Mouse (Mus musculus) embryonic facial prominence, embryonic 10.5 days (tissue): ENCODE measurements around the gene Map3k6. TPM values are rescaled to one million over a fixed set of nuclear protein-coding genes. Genes with fewer than 3 reads are reported as not detected.
A peak's percentile ranks its signal among the peaks of the same experiment; 100 is the strongest.

Source experiments
- DNase-seq: peaks from one replicate; pipeline ENCODE4 v3.0.0-alpha.2; 2017; ENCODE audit warnings: low spot score
- H3K27ac ChIP-seq: fragments of 300-500 bp; sonication (generic); replicated peaks from 2 replicates; pipeline ENCODE4 v1.5.1; 2016; ENCODE audit warnings: mild to moderate bottlenecking
- H3K27me3 ChIP-seq: fragments of 300-500 bp; sonication (generic); replicated peaks from 2 replicates; pipeline ENCODE4 v1.6.1; 2016; ENCODE audit warnings: low read depth, mild to moderate bottlenecking; ENCODE audit not compliant: poor library complexity, severe bottlenecking
- H3K36me3 ChIP-seq: fragments of 300-500 bp; sonication (generic); replicated peaks from 2 replicates; pipeline ENCODE4 v1.6.1; 2016; ENCODE audit warnings: mild to moderate bottlenecking, moderate library complexity
- H3K4me1 ChIP-seq: fragments of 300-500 bp; sonication (generic); 2 replicates; pipeline ENCODE4 v1.6.1; 2016
- H3K4me3 ChIP-seq: fragments of 300-500 bp; sonication (generic); 2 replicates; pipeline ENCODE4 v1.5.1; 2016; ENCODE audit warnings: mild to moderate bottlenecking, moderate library complexity
- H3K9me3 ChIP-seq: fragments of 300-500 bp; sonication (generic); 2 replicates; pipeline ENCODE4 v1.6.1; 2016; ENCODE audit warnings: mild to moderate bottlenecking
- WGBS: fragments of 180-500 bp; shearing (Covaris S2); methylation state at CpG from one replicate; pipeline ENCODE4 v1.1.7; 2016; 5-methylcytosine and 5-hydroxymethylcytosine counted together
- polyA plus RNA-seq: library from polyadenylated mRNA; unstranded; fragments of >200 nt; fragmentation: Nextera tagmentation; extraction: Ambion mirVana; gene quantifications from 2 replicates; pipeline ENCODE4 v1.2.1, GENCODE M21; 2016

Map3k6 gene
- polyA plus RNA-seq, 1 experiment from 2014 or later = 1.7 TPM

- peaks cover 29% of the 10 kb centered on the region for H3K4me1 ChIP-seq
- WGBS = 39% methylated on average over 10 of the region's 10 CpGs
- peaks cover 41% of the 10 kb centered on the region for H3K36me3 ChIP-seq
- peaks cover 6% of the 10 kb centered on the region; the same call in 1 of the 2 replicates for H3K9me3 ChIP-seq
- H3K27me3 ChIP-seq = peaks cover 25% of the 10 kb centered on the region
- H3K4me3 ChIP-seq = 0 out of 2 replicates have a peak overlapping the region, but pooled peaks have one; percentile 13
- no peak for DNase-seq
- peak overlapping the region; percentile 71 for H3K27ac ChIP-seq
Measured at GRCm38 (mm10) chr4:133261641-133262374, 21.2 kb downstream of the Map3k6 start.

- peaks cover 23% of the 10 kb centered on the region for H3K4me1 ChIP-seq
Measured at GRCm38 (mm10) chr4:133262375-133262765, 21.8 kb downstream of the Map3k6 start.

GRCm38 (mm10) chr4:133262882-133263281, 22.3 kb downstream of the Map3k6 start, which contains the start of gene Sytl1:
Gene Sytl1 (minus strand): TSS chr4:133263113.
- Histone ChIP-seq H3K27ac (peak within 1 kb of the TSS; percentile 71), H3K9me3 (peaks cover 6% of the 10 kb centered on the region; the same call in 1 of the 2 replicates), H3K27me3 (peaks cover 14% of the 10 kb centered on the region), H3K36me3 (peaks cover 52% of the 10 kb centered on the region), H3K4me3 (0 out of 2 replicates have a peak within 1 kb of the TSS, but pooled peaks have one; percentile 13), H3K4me1 (peaks cover 18% of the 10 kb centered on the region)
- WGBS = 43% methylated on average over 7 of the region's 7 CpGs
- DNase-seq = no peak

More at GRCm38 (mm10) chr4:133262375-133262765, 21.8 kb downstream of the Map3k6 start:
- Histone ChIP-seq H3K4me3 (no peak overlapping the region), H3K27me3 (peaks cover 20% of the 10 kb centered on the region), H3K9me3 (peaks cover 6% of the 10 kb centered on the region; the same call in 1 of the 2 replicates), H3K36me3 (peaks cover 47% of the 10 kb centered on the region), H3K27ac (peak overlapping the region; percentile 66)
- no peak for DNase-seq
- 66% methylated on average over 7 of the region's 7 CpGs for WGBS

- 90% methylated on average over 5 of the region's 5 CpGs for WGBS
- peaks cover 61% of the 10 kb centered on the region for H3K36me3 ChIP-seq
Measured at GRCm38 (mm10) chr4:133263756-133264155, 23.1 kb downstream of the Map3k6 start.

GRCm38 (mm10) chr4:133264559-133264958, 23.9 kb downstream of the Map3k6 start:
- no peak for DNase-seq
- 98% methylated on average over 2 of the region's 2 CpGs for WGBS
- H3K36me3 ChIP-seq = peaks cover 69% of the 10 kb centered on the region
- H3K27me3 ChIP-seq = no peaks in the 10 kb centered on the region; the same call in 1 of the 2 replicates
- H3K4me3 ChIP-seq = no peak overlapping the region
- peaks cover 14% of the 10 kb centered on the region for H3K4me1 ChIP-seq
- peaks cover 6% of the 10 kb centered on the region; the same call in 1 of the 2 replicates for H3K9me3 ChIP-seq
- no peak overlapping the region for H3K27ac ChIP-seq

More at GRCm38 (mm10) chr4:133263756-133264155, 23.1 kb downstream of the Map3k6 start:
- Histone ChIP-seq H3K4me1 (peaks cover 16% of the 10 kb centered on the region), H3K9me3 (peaks cover 6% of the 10 kb centered on the region; the same call in 1 of the 2 replicates), H3K4me3 (no peak overlapping the region), H3K27me3 (peaks cover 6% of the 10 kb centered on the region), H3K27ac (no peak overlapping the region)
- no peak for DNase-seq

GRCm38 (mm10) chr4:133265297-133265696, 24.7 kb downstream of the Map3k6 start:
- no peak for DNase-seq
- Histone ChIP-seq H3K27ac (no peak overlapping the region), H3K9me3 (peaks cover 6% of the 10 kb centered on the region; the same call in 1 of the 2 replicates), H3K36me3 (peaks cover 76% of the 10 kb centered on the region), H3K27me3 (no peaks in the 10 kb centered on the region), H3K4me3 (no peak overlapping the region), H3K4me1 (peaks cover 14% of the 10 kb centered on the region)
- WGBS = 97% methylated on average over 3 of the region's 3 CpGs

GRCm38 (mm10) chr4:133265759-133266158, 25.1 kb downstream of the Map3k6 start:
- Histone ChIP-seq H3K27ac (no peak overlapping the region), H3K27me3 (no peaks in the 10 kb centered on the region), H3K36me3 (peaks cover 81% of the 10 kb centered on the region), H3K9me3 (peaks cover 6% of the 10 kb centered on the region; the same call in 1 of the 2 replicates), H3K4me3 (no peak overlapping the region), H3K4me1 (peaks cover 14% of the 10 kb centered on the region)
- WGBS = 90% methylated on average over 4 of the region's 4 CpGs
- no peak for DNase-seq

- peaks cover 85% of the 10 kb centered on the region for H3K36me3 ChIP-seq
Measured at GRCm38 (mm10) chr4:133266248-133266880, 25.7 kb downstream of the Map3k6 start.

GRCm38 (mm10) chr4:133268931-133269330, 28.3 kb downstream of the Map3k6 start:
- H3K27me3 ChIP-seq = no peaks in the 10 kb centered on the region
- WGBS = 95% methylated on average over 3 of the region's 3 CpGs
- H3K9me3 ChIP-seq = peaks cover 4% of the 10 kb centered on the region; the same call in 1 of the 2 replicates
- H3K4me1 ChIP-seq = no peaks in the 10 kb centered on the region
- H3K27ac ChIP-seq = no peak overlapping the region
- H3K4me3 ChIP-seq = no peak overlapping the region
- DNase-seq = no peak
- H3K36me3 ChIP-seq = peaks cover 82% of the 10 kb centered on the region

More at GRCm38 (mm10) chr4:133266248-133266880, 25.7 kb downstream of the Map3k6 start:
- Histone ChIP-seq H3K4me3 (no peak overlapping the region), H3K4me1 (peaks cover 14% of the 10 kb centered on the region), H3K27ac (no peak overlapping the region), H3K9me3 (peaks cover 6% of the 10 kb centered on the region; the same call in 1 of the 2 replicates), H3K27me3 (no peaks in the 10 kb centered on the region)
- 90% methylated on average over 12 of the region's 12 CpGs for WGBS
- no peak for DNase-seq

- no peak for DNase-seq
- H3K27me3 ChIP-seq = no peaks in the 10 kb centered on the region
- peaks cover 1% of the 10 kb centered on the region; the same call in 1 of the 2 replicates for H3K9me3 ChIP-seq
- no peak overlapping the region for H3K27ac ChIP-seq
- WGBS = 93% methylated on average over 3 of the region's 3 CpGs
- H3K4me1 ChIP-seq = no peaks in the 10 kb centered on the region
- peaks cover 82% of the 10 kb centered on the region for H3K36me3 ChIP-seq
- no peak overlapping the region for H3K4me3 ChIP-seq
Measured at GRCm38 (mm10) chr4:133269596-133269995, 29.0 kb downstream of the Map3k6 start.

- no peak for DNase-seq
- WGBS = 92% methylated on average over 9 of the region's 9 CpGs
- Histone ChIP-seq H3K9me3 (no peaks in the 10 kb centered on the region), H3K27ac (no peak overlapping the region), H3K36me3 (peaks cover 82% of the 10 kb centered on the region), H3K4me3 (no peak overlapping the region), H3K4me1 (peaks cover 5% of the 10 kb centered on the region), H3K27me3 (no peaks in the 10 kb centered on the region)
Measured at GRCm38 (mm10) chr4:133270929-133271328, 30.3 kb downstream of the Map3k6 start.
